Mouse (Mus musculus) myocyte (in vitro differentiated cells): Measurements from ENCODE around the gene Sh3gl3. TPM values are rescaled to one million over a fixed set of nuclear protein-coding genes. Genes with fewer than 3 reads are reported as not detected.
A peak's percentile ranks its signal among the peaks of the same experiment; 100 is the strongest.

Source experiments
- H3K27me3 ChIP-seq: one replicate; pipeline ENCODE4 v1.6.1; 2011; ENCODE audit not compliant: control insufficient read depth, insufficient read depth, insufficient read length
- H3K36me3 ChIP-seq: one replicate; pipeline ENCODE4 v1.6.1; 2011; ENCODE audit not compliant: control insufficient read depth, insufficient read depth
- H3K4me2 ChIP-seq: one replicate; pipeline ENCODE4 v1.6.1; 2011; ENCODE audit warnings: low read depth, control low read depth
- H3K4me3 ChIP-seq: one replicate; pipeline ENCODE4 v1.5.1; 2011; ENCODE audit warnings: mild to moderate bottlenecking, control low read depth, moderate library complexity
- H3K79me2 ChIP-seq: one replicate; pipeline ENCODE4 v1.6.1; 2011; ENCODE audit not compliant: control insufficient read depth, insufficient read depth
- H3ac ChIP-seq: one replicate; pipeline ENCODE4 v1.6.1; 2011; ENCODE audit not compliant: control insufficient read depth, insufficient read length
- CEBPB ChIP-seq: IDR thresholded peaks from 2 replicates; pipeline ENCODE4 v1.6.1; 2011; ENCODE audit warnings: mild to moderate bottlenecking, moderate library complexity; ENCODE audit not compliant: poor library complexity, insufficient read depth, severe bottlenecking
- E2F4 ChIP-seq: IDR thresholded peaks from one replicate; pipeline ENCODE4 v1.6.1; 2011; ENCODE audit warnings: mild to moderate bottlenecking, control low read depth, moderate library complexity; ENCODE audit not compliant: insufficient read depth
- MAX ChIP-seq: IDR thresholded peaks from one replicate; pipeline ENCODE4 v1.6.1; 2011; ENCODE audit warnings: low read depth, mild to moderate bottlenecking, control low read depth
- MYOD1 ChIP-seq, 3 experiments: IDR thresholded peaks; one replicate each; pipeline ENCODE4 v1.6.1; 2011; ENCODE audit warnings: control low read depth in 2 of 3, low read depth in 2 of 3, mild to moderate bottlenecking in 2 of 3, moderate library complexity in 1 of 3; ENCODE audit not compliant: insufficient read length in 2 of 3, control insufficient read depth in 1 of 3
- MYOG ChIP-seq, 3 experiments: IDR thresholded peaks; one replicate each; pipeline ENCODE4 v1.6.1; 2011; ENCODE audit warnings: control low read depth in 2 of 3, low read depth in 2 of 3, mild to moderate bottlenecking in 2 of 3; ENCODE audit not compliant: insufficient read length in 2 of 3, control insufficient read depth in 1 of 3, insufficient read depth in 1 of 3
- POLR2A ChIP-seq: IDR thresholded peaks from one replicate; pipeline ENCODE4 v1.6.1; 2011; ENCODE audit warnings: low read depth, mild to moderate bottlenecking, control low read depth, moderate library complexity; ENCODE audit not compliant: insufficient read length
- POLR2AphosphoS2 ChIP-seq: IDR thresholded peaks from one replicate; pipeline ENCODE4 v1.6.1; 2011; ENCODE audit warnings: low read depth, control low read depth; ENCODE audit not compliant: insufficient read length
- REST ChIP-seq: IDR thresholded peaks from one replicate; pipeline ENCODE4 v1.6.1; 2011; ENCODE audit warnings: mild to moderate bottlenecking, control low read depth, moderate library complexity; ENCODE audit not compliant: insufficient read depth, insufficient read length
- SRF ChIP-seq: IDR thresholded peaks from one replicate; pipeline ENCODE4 v1.6.1; 2011; ENCODE audit warnings: low read depth; ENCODE audit not compliant: control insufficient read depth, insufficient read length
- TCF12 ChIP-seq: IDR thresholded peaks from one replicate; pipeline ENCODE4 v1.6.1; 2011; ENCODE audit warnings: mild to moderate bottlenecking, control low read depth; ENCODE audit not compliant: poor library complexity, insufficient read depth, severe bottlenecking
- TCF3 ChIP-seq: IDR thresholded peaks from one replicate; pipeline ENCODE4 v1.6.1; 2011; ENCODE audit warnings: low read depth, control low read depth; ENCODE audit not compliant: insufficient read length
- USF1 ChIP-seq: IDR thresholded peaks from one replicate; pipeline ENCODE4 v1.6.1; 2011; ENCODE audit warnings: low read depth, mild to moderate bottlenecking, control low read depth, moderate library complexity
- polyA plus RNA-seq: library from polyadenylated mRNA; unstranded; fragments of >200 nt; fragmentation: generic; extraction: Trizol; gene quantifications from one replicate; pipeline ENCODE4 v1.2.1, GENCODE M21; 2012; ENCODE audit warnings: missing spikeins

Gene Sh3gl3
- polyA plus RNA-seq, 1 experiment: 1.1 TPM

DNA sequence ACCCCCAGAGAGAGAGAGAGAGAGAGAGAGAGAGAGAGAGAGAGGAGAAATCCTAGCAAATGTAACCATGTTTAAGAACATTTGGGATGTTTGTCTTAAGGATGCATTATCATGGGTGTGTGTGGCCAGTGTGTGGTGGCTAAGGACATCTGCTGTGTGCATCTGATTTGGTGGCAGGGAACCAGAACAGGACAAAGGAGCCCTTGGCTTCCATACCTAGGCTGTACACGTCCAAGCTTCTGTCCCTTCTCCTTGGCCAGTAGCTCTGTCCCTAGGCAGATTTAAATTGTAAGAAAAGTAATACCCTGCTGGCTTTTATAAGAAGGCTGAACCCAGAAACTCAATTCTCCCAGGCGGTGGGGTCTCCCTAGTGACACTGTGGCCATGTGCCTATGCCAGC lies 121.0 kb downstream of the Sh3gl3 start:
- Histone ChIP-seq H3K4me2 (no peak overlapping the region), H3K79me2 (no peaks in the 10 kb centered on the region), H3K27me3 (no peaks in the 10 kb centered on the region), H3ac (no peak overlapping the region), H3K4me3 (no peak overlapping the region), H3K36me3 (no peaks in the 10 kb centered on the region)
- no peak for TF ChIP-seq TCF3
- no peak for TF ChIP-seq REST
- TF ChIP-seq POLR2AphosphoS2: no peak
- TF ChIP-seq SRF: no peak
- no peak for TF ChIP-seq MYOD1 (IDR thresholded peaks at IDR 0.05; ENCODE audit: control insufficient read depth in 1 of 3, insufficient read length in 2 of 3, low read depth in 2 of 3)
- TF ChIP-seq MYOG (IDR thresholded peaks at IDR 0.05; ENCODE audit: control insufficient read depth in 1 of 3, insufficient read depth in 1 of 3, insufficient read length in 2 of 3, low read depth in 2 of 3): no peak
- TF ChIP-seq MAX: no peak
- no peak for TF ChIP-seq CEBPB
- no peak for TF ChIP-seq POLR2A
- no peak for TF ChIP-seq E2F4
- TF ChIP-seq TCF12: no peak
- no peak for TF ChIP-seq USF1

GRCm38 (mm10) chr7:82308398-82308797 lies 134.8 kb downstream of the Sh3gl3 start:
- H3K79me2 ChIP-seq: no peaks in the 10 kb centered on the region
- H3K27me3 ChIP-seq: no peaks in the 10 kb centered on the region
- no peaks in the 10 kb centered on the region for H3K36me3 ChIP-seq
- H3ac ChIP-seq: no peak overlapping the region
- no peak overlapping the region for H3K4me3 ChIP-seq
- no peak for TF ChIP-seq SRF
- TF ChIP-seq MYOD1 (IDR thresholded peaks at IDR 0.05; ENCODE audit: control insufficient read depth in 1 of 3, insufficient read length in 2 of 3, low read depth in 2 of 3): peak in 2 of 3 experiments; percentile 39 to 47
- peak in 1 of 3 experiments; percentile 26 for TF ChIP-seq MYOG (IDR thresholded peaks at IDR 0.05; ENCODE audit: control insufficient read depth in 1 of 3, insufficient read depth in 1 of 3, insufficient read length in 2 of 3, low read depth in 2 of 3)
- TF ChIP-seq CEBPB: no peak
- no peak for TF ChIP-seq POLR2AphosphoS2
- H3K4me2 ChIP-seq: no peak overlapping the region

DNA sequence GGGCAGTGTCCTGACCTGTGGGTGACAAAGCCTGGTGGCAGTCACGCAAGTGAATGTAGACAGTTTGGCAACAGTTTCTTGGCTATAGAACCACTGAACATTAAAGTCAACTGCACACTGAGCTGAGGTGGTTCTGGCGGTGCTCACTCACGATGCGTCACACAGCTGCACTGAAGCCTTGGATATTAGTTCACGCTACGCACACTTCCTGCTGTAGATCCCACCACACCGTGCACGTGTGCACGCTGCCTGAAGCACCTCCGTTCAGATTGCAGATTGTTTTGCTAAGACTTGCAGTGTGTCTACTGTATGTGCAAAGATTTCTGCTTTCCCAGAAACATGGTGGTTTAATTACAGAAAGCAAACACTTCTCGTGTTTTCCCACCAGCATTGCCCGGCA lies 144.9 kb downstream of the Sh3gl3 start:
- Histone ChIP-seq H3K36me3 (no peaks in the 10 kb centered on the region), H3K79me2 (no peaks in the 10 kb centered on the region), H3ac (no peak overlapping the region), H3K4me3 (no peak overlapping the region), H3K4me2 (no peak overlapping the region), H3K27me3 (no peaks in the 10 kb centered on the region)
- no peak for TF ChIP-seq POLR2AphosphoS2

- no peaks in the 10 kb centered on the region for H3K36me3 ChIP-seq
- H3ac ChIP-seq: no peak overlapping the region
- H3K4me2 ChIP-seq: no peak overlapping the region
- H3K79me2 ChIP-seq: no peaks in the 10 kb centered on the region
- no peaks in the 10 kb centered on the region for H3K27me3 ChIP-seq
- no peak overlapping the region for H3K4me3 ChIP-seq
- TF ChIP-seq MAX: no peak
Observed at GRCm38 (mm10) chr7:82326616-82327015, 153.0 kb downstream of the Sh3gl3 start.

- no peak overlapping the region for H3K4me2 ChIP-seq
- no peaks in the 10 kb centered on the region for H3K79me2 ChIP-seq
- no peak overlapping the region for H3K4me3 ChIP-seq
- no peaks in the 10 kb centered on the region for H3K27me3 ChIP-seq
- H3ac ChIP-seq: no peak overlapping the region
- TF ChIP-seq TCF12 (no peak), MYOD1 (IDR thresholded peaks at IDR 0.05; ENCODE audit: control insufficient read depth in 1 of 3, insufficient read length in 2 of 3, low read depth in 2 of 3) (no peak)
- no peaks in the 10 kb centered on the region for H3K36me3 ChIP-seq
Observed at GRCm38 (mm10) chr7:82327201-82327600, 153.6 kb downstream of the Sh3gl3 start.

GRCm38 (mm10) chr7:82327881-82328280 lies 154.2 kb downstream of the Sh3gl3 start:
- no peak overlapping the region for H3ac ChIP-seq
- no peak overlapping the region for H3K4me3 ChIP-seq
- no peak overlapping the region for H3K4me2 ChIP-seq
- no peaks in the 10 kb centered on the region for H3K79me2 ChIP-seq
- H3K27me3 ChIP-seq: no peaks in the 10 kb centered on the region
- H3K36me3 ChIP-seq: no peaks in the 10 kb centered on the region
- TF ChIP-seq REST (no peak), MYOG (IDR thresholded peaks at IDR 0.05; ENCODE audit: control insufficient read depth in 1 of 3, insufficient read depth in 1 of 3, insufficient read length in 2 of 3, low read depth in 2 of 3) (no peak), SRF (no peak), MYOD1 (IDR thresholded peaks at IDR 0.05; ENCODE audit: control insufficient read depth in 1 of 3, insufficient read length in 2 of 3, low read depth in 2 of 3) (no peak), TCF3 (no peak), USF1 (no peak), E2F4 (no peak), CEBPB (no peak)
